Mouse (Mus musculus) brain, embryonic 14.5 days (tissue): Measurements from ENCODE around the gene Homer1.

Experiments
- CTCF ChIP-seq: fragments of 200-500 bp; IDR thresholded peaks from 2 replicates; pipeline ENCODE4 v1.5.1; 2012; ENCODE audit warnings: inconsistent platforms, mild to moderate bottlenecking, moderate library complexity, borderline replicate concordance; ENCODE audit not compliant: insufficient read depth, insufficient read length; ENCODE audit errors: extremely low read depth
- POLR2A ChIP-seq: fragments of 200-500 bp; IDR thresholded peaks from 2 replicates; pipeline ENCODE4 v1.6.1; 2012; ENCODE audit warnings: mild to moderate bottlenecking, inconsistent platforms, borderline replicate concordance; ENCODE audit not compliant: poor library complexity, insufficient read depth, insufficient read length, severe bottlenecking; ENCODE audit errors: extremely low read depth

GRCm38 (mm10) chr13:93383092-93383491, 83.7 kb downstream of the Homer1 start:
- TF ChIP-seq CTCF = no peak
- TF ChIP-seq POLR2A = no peak
